Mouse (Mus musculus) adrenal gland, postnatal 4 days (tissue): Measurements from ENCODE around the gene Siah1b. TPM values are rescaled to one million over a fixed set of nuclear protein-coding genes. Genes with fewer than 3 reads are reported as not detected.
A peak's percentile ranks its signal among the peaks of the same experiment; 100 is the strongest.

Experiments
- DNase-seq, 2 experiments: peaks; one replicate each; pipeline ENCODE4 v3.0.0; 2021 to 2022; ENCODE audit warnings: low spot score in 2 of 2, mixed read lengths in 2 of 2
- total RNA-seq, 2 experiments: library from RNA; stranded (reverse); gene quantifications; 2 replicates each; pipeline ENCODE4 v1.2.3; 2021

The Siah1b gene
- total RNA-seq, 2 experiments from 2014 or later: 9.9 to 12.2 TPM

GRCm38 (mm10) chrX:164035931-164036330, 40.4 kb downstream of the Siah1b start:
- DNase-seq: no peak

GRCm38 (mm10) chrX:164035401-164035800, 40.9 kb downstream of the Siah1b start:
- no peak for DNase-seq

- DNase-seq: no peak
Measured at GRCm38 (mm10) chrX:164032526-164032925, 43.8 kb downstream of the Siah1b start.

GRCm38 (mm10) chrX:164027607-164028289, 48.5 kb downstream of the Siah1b start, which contains the start of gene Car5b:
Car5b (minus strand) TSS chrX:164027997.
- DNase-seq: peak; percentile 50 to 61

Other genes starting within 250 kb of the Siah1b start
- 10 to 100 TPM; 21.6 to 23.5 TPM for gene Ap1s2, start 167.5 kb downstream of the Siah1b start, total RNA-seq
- gene Zrsr2, start 117.8 kb downstream of the Siah1b start, total RNA-seq: 10 to 100 TPM; 33.0 to 34.3 TPM
- 1 to 10 TPM; 1.5 to 4.2 TPM for gene Car5b, start 48.5 kb downstream of the Siah1b start, total RNA-seq
- gene Cltrn, start 12.3 kb upstream of the Siah1b start, total RNA-seq: 10 to 100 TPM in 1 of 2 experiments, under 1 TPM in 1; 0.90 to 26.4 TPM
- 10 to 100 TPM; 68.6 to 73.6 TPM for gene Ace2, start 62.8 kb upstream of the Siah1b start, total RNA-seq
- 1 to 10 TPM; 1.0 to 1.7 TPM for gene Bmx, start 181.7 kb upstream of the Siah1b start, total RNA-seq
- 1 to 10 TPM; 5.9 to 6.3 TPM for gene Pir, start 192.9 kb upstream of the Siah1b start, total RNA-seq